Mouse (Mus musculus): ENCODE data around the gene Crmp1. TPM values are rescaled to one million over a fixed set of nuclear protein-coding genes. Genes with fewer than 3 reads are reported as not detected.

Gene Crmp1
- polyA plus RNA-seq, 2 experiments, result 9.3 to 15.3 TPM

DNA sequence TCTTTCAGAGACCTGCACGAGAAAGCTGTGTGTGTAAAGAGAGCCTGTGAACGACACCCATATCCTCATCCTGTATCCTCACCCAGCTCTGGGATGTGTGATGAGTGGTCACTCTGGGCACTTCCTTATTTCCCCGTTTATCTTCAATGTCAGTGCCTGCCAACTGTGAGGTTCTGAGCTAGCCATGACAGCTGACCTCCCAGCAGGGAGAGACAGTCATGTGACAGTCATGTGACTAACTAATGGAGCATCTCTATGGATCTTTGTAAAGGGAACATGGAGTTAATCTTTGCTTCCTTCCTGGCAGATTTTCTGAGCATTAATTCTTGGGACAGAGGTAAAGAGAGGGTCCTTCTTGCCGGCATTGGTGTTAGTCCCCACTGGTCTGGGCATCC is 28.0 kb upstream of the Crmp1 start:
- Histone ChIP-seq H3K9me3 (ENCODE audit: control insufficient read depth, low read length) (no peaks in the 10 kb centered on the region), H3K4me2 (replicated peaks; ENCODE audit: low read depth, low read length, severe bottlenecking) (no peak overlapping the region), H3K4me1 (ENCODE audit: control insufficient read depth, insufficient read depth, low read length) (no peaks in the 10 kb centered on the region), H3K9ac (ENCODE audit: low read depth, low read length, severe bottlenecking) (no peak overlapping the region), H3K27me3 (ENCODE audit: control insufficient read depth, insufficient read depth, low read length) (no peaks in the 10 kb centered on the region), H3K36me3 (ENCODE audit: control insufficient read depth, insufficient read depth, low read length) (no peaks in the 10 kb centered on the region), H3K4me3 (replicated peaks; ENCODE audit: low read length) (no peak overlapping the region), H3K27ac (replicated peaks; ENCODE audit: low read depth, low read length) (no peak overlapping the region)
- TF ChIP-seq POLR2A (IDR thresholded peaks at IDR 0.05; ENCODE audit: borderline replicate concordance, extremely low read depth, insufficient read depth, insufficient read length), result no peak
- DNase-seq (ENCODE audit: low spot score), result no peak
- WGBS, result 70% methylated on average over 4 of the region's 4 CpGs
- ATAC-seq (ENCODE audit: low FRiP score, low read depth), result no peak

DNA sequence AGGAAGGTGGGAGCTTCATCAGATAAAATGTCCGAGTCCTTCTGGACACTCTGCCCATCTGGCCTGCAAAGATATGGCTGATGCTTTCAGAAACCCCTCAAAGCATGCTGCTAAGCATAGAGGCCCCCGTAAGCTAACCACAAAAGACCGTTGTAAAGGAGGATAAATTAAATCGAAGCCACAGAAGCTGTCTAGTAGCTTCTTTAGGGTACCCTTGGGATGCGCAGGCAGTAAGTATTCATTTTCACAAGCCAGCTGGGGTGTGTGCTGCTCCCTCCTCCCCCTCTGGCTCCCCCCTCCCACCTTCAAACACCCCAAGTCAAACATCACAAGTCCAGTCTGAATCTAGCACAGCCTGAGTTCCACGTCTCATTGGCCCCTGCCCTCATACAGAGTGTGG is 27.1 kb upstream of the Crmp1 start:
- TF ChIP-seq POLR2A (IDR thresholded peaks at IDR 0.05; ENCODE audit: borderline replicate concordance, extremely low read depth, insufficient read depth, insufficient read length), result no peak
- no peak for DNase-seq (ENCODE audit: low spot score)
- no peak overlapping the region for H3K27ac ChIP-seq (replicated peaks; ENCODE audit: low read depth, low read length)
- H3K4me1 ChIP-seq (ENCODE audit: control insufficient read depth, insufficient read depth, low read length), result no peaks in the 10 kb centered on the region
- no peaks in the 10 kb centered on the region for H3K36me3 ChIP-seq (ENCODE audit: control insufficient read depth, insufficient read depth, low read length)
- ATAC-seq (ENCODE audit: low FRiP score, low read depth), result no peak
- H3K4me2 ChIP-seq (replicated peaks; ENCODE audit: low read depth, low read length, severe bottlenecking), result no peak overlapping the region
- 64% methylated on average over 6 of the region's 6 CpGs for WGBS
- no peak overlapping the region for H3K4me3 ChIP-seq (replicated peaks; ENCODE audit: low read length)
- no peak overlapping the region for H3K9ac ChIP-seq (ENCODE audit: low read depth, low read length, severe bottlenecking)
- H3K27me3 ChIP-seq (ENCODE audit: control insufficient read depth, insufficient read depth, low read length), result no peaks in the 10 kb centered on the region
- no peaks in the 10 kb centered on the region for H3K9me3 ChIP-seq (ENCODE audit: control insufficient read depth, low read length)

GRCm38 (mm10) chr5:37215276-37215675 is 26.5 kb upstream of the Crmp1 start:
- Histone ChIP-seq H3K27ac (replicated peaks; ENCODE audit: low read depth, low read length) (no peak overlapping the region), H3K4me1 (ENCODE audit: control insufficient read depth, insufficient read depth, low read length) (no peaks in the 10 kb centered on the region), H3K9me3 (ENCODE audit: control insufficient read depth, low read length) (no peaks in the 10 kb centered on the region), H3K9ac (ENCODE audit: low read depth, low read length, severe bottlenecking) (no peak overlapping the region), H3K27me3 (ENCODE audit: control insufficient read depth, insufficient read depth, low read length) (no peaks in the 10 kb centered on the region), H3K4me3 (replicated peaks; ENCODE audit: low read length) (no peak overlapping the region), H3K36me3 (ENCODE audit: control insufficient read depth, insufficient read depth, low read length) (no peaks in the 10 kb centered on the region), H3K4me2 (replicated peaks; ENCODE audit: low read depth, low read length, severe bottlenecking) (no peak overlapping the region)
- no peak for TF ChIP-seq POLR2A (IDR thresholded peaks at IDR 0.05; ENCODE audit: borderline replicate concordance, extremely low read depth, insufficient read depth, insufficient read length)
- ATAC-seq (ENCODE audit: low FRiP score, low read depth) (no peak), DNase-seq (ENCODE audit: low spot score) (no peak)
- 87% methylated on average over 7 of the region's 7 CpGs for WGBS

- no peak overlapping the region for H3K4me2 ChIP-seq (replicated peaks; ENCODE audit: low read depth, low read length, severe bottlenecking)
- no peaks in the 10 kb centered on the region for H3K4me1 ChIP-seq (ENCODE audit: control insufficient read depth, insufficient read depth, low read length)
- no peak overlapping the region for H3K9ac ChIP-seq (ENCODE audit: low read depth, low read length, severe bottlenecking)
- ATAC-seq (ENCODE audit: low FRiP score, low read depth) (no peak), DNase-seq (ENCODE audit: low spot score) (no peak)
- no peak overlapping the region for H3K27ac ChIP-seq (replicated peaks; ENCODE audit: low read depth, low read length)
- no peaks in the 10 kb centered on the region for H3K27me3 ChIP-seq (ENCODE audit: control insufficient read depth, insufficient read depth, low read length)
- no peaks in the 10 kb centered on the region for H3K36me3 ChIP-seq (ENCODE audit: control insufficient read depth, insufficient read depth, low read length)
- TF ChIP-seq POLR2A (IDR thresholded peaks at IDR 0.05; ENCODE audit: borderline replicate concordance, extremely low read depth, insufficient read depth, insufficient read length), result no peak
- 41% methylated on average over 5 of the region's 5 CpGs for WGBS
- no peaks in the 10 kb centered on the region for H3K9me3 ChIP-seq (ENCODE audit: control insufficient read depth, low read length)
- H3K4me3 ChIP-seq (replicated peaks; ENCODE audit: low read length), result no peak overlapping the region
These were observed 22.1 kb upstream of the Crmp1 start for GRCm38 (mm10) chr5:37219615-37220014.

DNA sequence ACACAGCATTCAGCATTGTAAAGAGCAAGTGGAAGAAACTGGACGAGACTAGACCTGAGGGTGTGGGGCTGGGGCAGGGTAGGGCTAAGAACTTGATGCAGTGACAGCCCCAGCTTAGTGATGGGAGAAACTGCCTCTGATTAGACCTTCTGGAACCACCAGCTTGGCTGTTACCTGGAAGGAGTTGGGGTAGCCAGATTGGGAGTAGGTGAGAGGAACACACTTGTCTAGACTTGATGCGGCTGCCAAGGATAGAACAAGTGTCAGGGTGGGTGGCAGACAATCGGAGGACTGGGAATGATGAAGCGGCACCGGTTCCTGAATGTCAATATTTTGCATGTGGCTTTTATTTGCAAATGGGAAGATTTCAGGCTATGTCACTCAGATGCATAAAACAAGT is 21.2 kb upstream of the Crmp1 start:
- 82% methylated on average over 5 of the region's 5 CpGs for WGBS
- Histone ChIP-seq H3K9me3 (ENCODE audit: control insufficient read depth, low read length) (no peaks in the 10 kb centered on the region), H3K36me3 (ENCODE audit: control insufficient read depth, insufficient read depth, low read length) (no peaks in the 10 kb centered on the region), H3K4me1 (ENCODE audit: control insufficient read depth, insufficient read depth, low read length) (no peaks in the 10 kb centered on the region), H3K27ac (replicated peaks; ENCODE audit: low read depth, low read length) (no peak overlapping the region), H3K9ac (ENCODE audit: low read depth, low read length, severe bottlenecking) (no peak overlapping the region), H3K27me3 (ENCODE audit: control insufficient read depth, insufficient read depth, low read length) (no peaks in the 10 kb centered on the region), H3K4me3 (replicated peaks; ENCODE audit: low read length) (no peak overlapping the region), H3K4me2 (replicated peaks; ENCODE audit: low read depth, low read length, severe bottlenecking) (no peak overlapping the region)
- no peak for TF ChIP-seq POLR2A (IDR thresholded peaks at IDR 0.05; ENCODE audit: borderline replicate concordance, extremely low read depth, insufficient read depth, insufficient read length)
- no peak for DNase-seq (ENCODE audit: low spot score)
- ATAC-seq (ENCODE audit: low FRiP score, low read depth), result no peak

DNA sequence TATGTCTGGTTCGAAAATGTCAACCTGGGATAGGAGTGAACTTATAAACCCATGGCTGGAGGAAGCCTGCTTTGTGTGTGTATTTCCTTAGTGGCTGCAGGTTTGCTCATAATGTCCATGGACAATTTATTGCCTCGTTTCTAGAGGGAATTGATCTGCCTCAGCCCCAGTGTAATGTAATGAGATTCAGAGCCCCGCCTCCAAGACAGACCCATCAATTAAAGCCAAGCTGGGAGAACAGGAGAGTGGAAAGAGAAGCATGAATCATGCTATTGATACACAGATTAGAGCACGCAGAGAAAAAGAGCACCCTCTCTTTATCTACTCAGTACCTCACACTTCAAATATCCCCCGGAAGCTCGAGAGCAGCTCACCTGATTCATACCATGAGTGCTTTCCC is 20.2 kb upstream of the Crmp1 start:
- H3K9ac ChIP-seq (ENCODE audit: low read depth, low read length, severe bottlenecking), result no peak overlapping the region
- no peaks in the 10 kb centered on the region for H3K36me3 ChIP-seq (ENCODE audit: control insufficient read depth, insufficient read depth, low read length)
- no peak overlapping the region for H3K27ac ChIP-seq (replicated peaks; ENCODE audit: low read depth, low read length)
- H3K4me1 ChIP-seq (ENCODE audit: control insufficient read depth, insufficient read depth, low read length), result no peaks in the 10 kb centered on the region
- H3K4me3 ChIP-seq (replicated peaks; ENCODE audit: low read length), result no peak overlapping the region
- DNase-seq (ENCODE audit: low spot score), result no peak
- H3K9me3 ChIP-seq (ENCODE audit: control insufficient read depth, low read length), result no peaks in the 10 kb centered on the region
- H3K4me2 ChIP-seq (replicated peaks; ENCODE audit: low read depth, low read length, severe bottlenecking), result no peak overlapping the region
- TF ChIP-seq POLR2A (IDR thresholded peaks at IDR 0.05; ENCODE audit: borderline replicate concordance, extremely low read depth, insufficient read depth, insufficient read length), result no peak
- H3K27me3 ChIP-seq (ENCODE audit: control insufficient read depth, insufficient read depth, low read length), result no peaks in the 10 kb centered on the region
- 48% methylated on average over 6 of the region's 6 CpGs for WGBS
- ATAC-seq (ENCODE audit: low FRiP score, low read depth), result no peak
